Mouse (Mus musculus): ENCODE measurements around the gene Smbd1. TPM values are rescaled to one million over a fixed set of nuclear protein-coding genes. Genes with fewer than 3 reads are reported as not detected.

Smbd1 gene
- polyA plus RNA-seq, 1 experiment from 2014 or later: not detected

DNA sequence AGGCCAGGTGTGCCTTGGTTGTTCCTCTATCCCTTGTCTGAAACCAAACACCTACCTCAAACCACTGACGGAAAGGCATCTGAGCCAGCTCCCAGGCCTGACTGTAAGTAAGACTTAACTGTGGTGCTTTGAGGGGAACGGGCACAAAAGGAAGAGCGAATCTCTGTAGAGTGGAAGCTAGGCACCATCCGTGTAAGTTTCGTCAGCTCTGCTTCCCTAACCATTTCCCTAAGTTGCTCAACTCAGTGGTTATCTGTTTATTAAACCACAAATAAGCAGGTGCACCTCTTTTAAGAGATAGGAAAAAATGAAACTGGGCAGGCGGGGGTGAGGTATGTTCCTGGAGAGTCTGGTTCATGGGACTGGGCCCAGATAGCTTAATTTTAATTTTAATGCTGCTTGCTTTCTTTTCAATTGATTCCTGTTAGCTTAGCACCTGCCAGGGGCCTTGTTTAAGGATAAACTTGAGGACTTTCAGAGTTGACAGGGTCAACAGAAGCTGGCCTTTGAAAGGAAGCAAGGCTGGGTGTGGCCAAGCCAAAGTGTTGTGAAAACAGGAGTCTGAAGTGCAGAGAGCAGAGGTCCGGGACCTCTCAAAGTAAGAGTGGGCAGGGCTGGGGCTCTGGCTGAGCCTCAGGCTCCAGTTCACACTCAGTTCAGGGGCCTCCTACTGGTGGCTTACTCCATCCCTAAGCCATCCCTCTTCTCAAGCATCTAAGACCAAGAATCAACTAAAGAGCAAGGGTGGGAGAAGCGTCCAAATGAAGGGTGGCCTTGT is 2.7 kb downstream of the Smbd1 start:
- no peak overlapping the region for H3K4me2 ChIP-seq (replicated peaks)
- H3K4me1 ChIP-seq: 0 out of 2 replicates have a peak, but pooled peaks cover 5% of the 10 kb centered on the region
- H3K4me3 ChIP-seq: no peak overlapping the region
- H3K9ac ChIP-seq: no peak overlapping the region
- 54% methylated on average over 8 of the region's 8 CpGs for WGBS
- no peaks in the 10 kb centered on the region for H3K9me3 ChIP-seq (replicated peaks)
- H3K36me3 ChIP-seq: no peaks in the 10 kb centered on the region
- ATAC-seq (ENCODE audit: low FRiP score): no peak
- no peak overlapping the region for H3K27ac ChIP-seq
- H3K27me3 ChIP-seq: 0 out of 2 replicates have a peak, but pooled peaks cover 2% of the 10 kb centered on the region

DNA sequence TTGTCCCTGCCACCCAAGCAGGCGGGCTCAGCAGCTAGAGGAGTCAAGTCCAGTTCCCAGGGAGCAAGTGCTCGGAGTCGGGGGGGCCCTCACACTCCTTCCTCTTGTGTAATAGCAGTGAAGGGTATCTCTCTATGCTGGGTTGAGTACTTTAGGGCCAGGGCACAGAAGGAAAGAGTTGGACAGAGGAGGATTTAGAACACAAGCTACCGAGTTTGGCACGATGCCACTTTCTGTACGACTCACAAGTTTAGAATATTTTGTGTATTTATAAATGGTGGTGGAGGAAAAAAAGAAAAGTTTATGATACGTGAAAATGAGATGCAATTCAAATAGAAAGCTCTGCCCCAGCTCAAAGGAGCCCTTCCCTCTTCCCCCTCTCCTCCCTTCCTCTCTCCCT is 5.1 kb downstream of the Smbd1 start:
- Histone ChIP-seq H3K4me1 (0 out of 2 replicates have a peak, but pooled peaks cover 5% of the 10 kb centered on the region), H3K27ac (no peak overlapping the region), H3K9me3 (replicated peaks) (no peaks in the 10 kb centered on the region), H3K27me3 (0 out of 2 replicates have a peak, but pooled peaks cover 2% of the 10 kb centered on the region), H3K4me2 (replicated peaks) (no peak overlapping the region), H3K9ac (no peak overlapping the region), H3K36me3 (no peaks in the 10 kb centered on the region), H3K4me3 (no peak overlapping the region)
- ATAC-seq (ENCODE audit: low FRiP score): no peak
- 88% methylated on average over 7 of the region's 7 CpGs for whole genome bisulfite sequencing

DNA sequence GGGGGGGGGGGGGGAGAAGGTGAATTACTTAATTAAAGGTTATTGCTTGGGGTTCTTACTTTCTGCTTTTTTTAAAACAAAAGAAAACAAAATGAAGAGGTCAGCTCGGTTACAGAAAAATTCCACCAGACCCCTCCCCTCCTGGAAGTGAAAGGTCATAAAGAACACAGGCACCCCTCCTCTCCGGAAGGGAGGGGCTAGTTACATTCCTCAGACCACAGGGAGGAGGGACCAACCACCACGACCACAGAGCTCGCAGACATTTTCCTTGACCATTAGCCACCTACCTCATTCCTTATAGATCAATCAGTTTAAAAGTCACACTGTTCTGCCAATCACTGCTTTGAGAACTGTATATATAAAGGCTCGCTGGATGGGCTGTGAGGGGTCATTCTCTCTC is 6.4 kb downstream of the Smbd1 start:
- H3K9me3 ChIP-seq (replicated peaks): no peaks in the 10 kb centered on the region
- H3K4me3 ChIP-seq: no peak overlapping the region
- no peak for ATAC-seq (ENCODE audit: low FRiP score)
- H3K9ac ChIP-seq: no peak overlapping the region
- H3K27ac ChIP-seq: no peak overlapping the region
- H3K36me3 ChIP-seq: no peaks in the 10 kb centered on the region
- 0 out of 2 replicates have a peak, but pooled peaks cover 5% of the 10 kb centered on the region for H3K4me1 ChIP-seq
- H3K27me3 ChIP-seq: 0 out of 2 replicates have a peak, but pooled peaks cover 2% of the 10 kb centered on the region
- WGBS: 45% methylated on average over 5 of the region's 5 CpGs
- H3K4me2 ChIP-seq (replicated peaks): no peak overlapping the region

DNA sequence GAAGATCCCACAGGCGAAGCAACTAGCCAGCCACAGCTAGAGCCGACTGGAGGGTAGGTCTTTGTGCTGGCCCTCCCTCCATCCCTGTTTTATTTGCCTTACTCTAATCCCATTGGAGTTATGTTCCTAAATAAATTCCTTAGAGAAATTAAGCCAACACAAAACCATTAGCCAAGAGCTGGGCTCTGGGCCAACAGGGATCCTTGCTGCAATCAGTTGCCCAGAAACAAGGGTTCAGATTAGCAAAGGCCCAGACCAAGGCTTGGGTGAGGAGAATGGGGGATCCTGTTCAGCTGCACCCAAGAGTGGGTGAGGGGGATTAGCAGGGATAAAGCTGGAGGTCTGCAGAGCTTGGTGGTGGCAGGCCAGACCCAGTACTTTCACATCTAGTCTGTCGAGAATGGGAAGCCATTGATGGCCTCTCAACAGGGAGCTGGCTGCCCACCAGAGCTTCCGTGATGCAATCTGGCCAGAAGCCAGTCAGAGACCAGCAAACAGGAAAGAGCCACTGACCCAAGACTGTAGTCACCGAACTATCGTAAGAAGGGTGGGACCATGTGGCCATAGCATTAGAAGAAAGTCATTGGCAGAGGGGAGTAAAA is 6.9 kb downstream of the Smbd1 start:
- H3K4me1 ChIP-seq: 0 out of 2 replicates have a peak, but pooled peaks cover 5% of the 10 kb centered on the region
- H3K27me3 ChIP-seq: 0 out of 2 replicates have a peak, but pooled peaks cover 2% of the 10 kb centered on the region
- H3K4me2 ChIP-seq (replicated peaks): no peak overlapping the region
- no peak overlapping the region for H3K4me3 ChIP-seq
- no peak overlapping the region for H3K9ac ChIP-seq
- no peaks in the 10 kb centered on the region for H3K9me3 ChIP-seq (replicated peaks)
- 62% methylated on average over 6 of the region's 6 CpGs for WGBS
- no peak overlapping the region for H3K27ac ChIP-seq
- no peak for ATAC-seq (ENCODE audit: low FRiP score)
- no peaks in the 10 kb centered on the region for H3K36me3 ChIP-seq

DNA sequence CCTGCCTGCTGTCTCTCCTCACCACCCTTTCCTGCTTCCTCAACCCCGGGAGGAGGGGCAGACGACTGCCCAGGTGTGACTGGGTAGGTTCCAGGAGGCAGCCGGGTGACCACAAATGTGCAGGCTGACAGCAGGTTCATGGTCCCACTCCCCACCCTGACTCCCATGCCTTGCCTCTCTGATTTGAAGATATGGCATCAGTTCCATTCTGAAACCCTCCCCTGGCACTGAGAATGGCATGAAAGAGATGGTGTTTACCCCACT is 12.9 kb downstream of the Smbd1 start, which contains the start of gene Muc20:
Gene Muc20, minus strand, starts transcription at position 10 of the 264 bp plus-strand sequence.
- no peaks in the 10 kb centered on the region for H3K36me3 ChIP-seq
- 85% methylated on average over 3 of the region's 3 CpGs for WGBS
- 0 out of 2 replicates have a peak, but pooled peaks cover 4% of the 10 kb centered on the region for H3K4me1 ChIP-seq
- no peak within 1 kb of the TSS for H3K9ac ChIP-seq
- no peak within 1 kb of the TSS for H3K27ac ChIP-seq
- no peak within 1 kb of the TSS for H3K4me3 ChIP-seq
- no peak for ATAC-seq (ENCODE audit: low FRiP score)
- no peaks in the 10 kb centered on the region for H3K9me3 ChIP-seq (replicated peaks)
- H3K27me3 ChIP-seq: no peaks in the 10 kb centered on the region
- no peak within 1 kb of the TSS for H3K4me2 ChIP-seq (replicated peaks)

DNA sequence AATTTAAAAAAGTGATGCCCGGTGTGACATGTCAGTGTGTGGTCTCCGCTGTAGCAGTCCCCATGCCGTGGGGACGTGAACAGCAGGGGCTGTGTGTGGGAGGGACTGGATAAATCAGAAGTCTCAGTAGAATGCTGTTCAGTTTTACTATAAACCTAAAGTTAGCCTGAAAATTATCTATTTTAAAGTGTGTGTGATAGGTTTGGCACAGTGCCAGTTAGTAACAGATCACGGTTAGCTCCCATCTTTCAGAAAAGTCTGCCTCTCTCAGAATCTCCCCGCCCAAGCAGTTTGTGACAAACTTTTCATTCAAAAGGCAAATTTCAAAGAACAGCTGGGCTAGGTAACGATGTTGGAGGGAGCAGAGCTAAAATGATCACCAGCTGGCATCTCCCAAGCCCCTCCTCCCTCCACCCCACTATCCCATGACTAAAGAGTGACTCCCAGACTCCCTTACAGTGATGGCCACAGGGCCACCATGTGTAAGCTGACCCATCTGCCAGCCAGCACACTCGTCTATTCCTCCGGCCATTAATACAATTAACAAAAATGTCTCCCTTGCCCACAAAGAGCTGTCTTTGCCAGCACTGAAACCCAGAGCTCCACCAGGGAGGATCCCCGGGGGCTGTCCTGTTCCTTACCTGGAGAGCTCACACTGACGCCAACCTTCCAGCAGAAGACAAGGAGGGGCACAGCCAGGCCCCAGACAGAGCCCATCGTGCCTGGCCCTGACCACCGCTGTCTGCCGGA is 13.4 kb downstream of the Smbd1 start:
- 66% methylated on average over 14 of the region's 14 CpGs for WGBS
- ATAC-seq (ENCODE audit: low FRiP score): no peak
- H3K27ac ChIP-seq: no peak overlapping the region

DNA sequence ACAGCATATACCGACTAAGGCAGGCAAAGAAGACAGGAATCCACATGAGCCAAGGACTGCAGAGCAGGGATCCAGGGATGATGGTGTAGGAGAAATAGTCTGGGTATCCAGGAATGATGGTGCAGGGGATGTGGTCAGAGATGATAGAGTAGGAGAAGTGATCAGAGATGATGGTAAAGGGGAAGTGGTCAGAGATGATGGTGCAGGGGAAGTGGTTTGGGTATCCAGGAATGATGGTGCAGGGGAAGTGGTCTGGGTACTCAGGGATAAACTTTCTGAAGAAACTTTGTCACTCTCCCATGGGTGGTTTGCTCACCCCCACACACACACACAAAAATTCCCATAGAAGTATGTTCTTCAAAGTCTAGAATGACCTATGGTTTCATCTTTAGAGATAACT is 15.1 kb downstream of the Smbd1 start:
- Histone ChIP-seq H3K36me3 (no peaks in the 10 kb centered on the region), H3K4me2 (replicated peaks) (no peak overlapping the region), H3K27me3 (no peaks in the 10 kb centered on the region), H3K9ac (no peak overlapping the region), H3K9me3 (replicated peaks) (no peaks in the 10 kb centered on the region), H3K4me1 (0 out of 2 replicates have a peak, but pooled peaks cover 4% of the 10 kb centered on the region), H3K27ac (no peak overlapping the region), H3K4me3 (no peak overlapping the region)
- ATAC-seq (ENCODE audit: low FRiP score): no peak
- 90% methylated on average over 1 of the region's 1 CpGs for WGBS

More for the DNA sequence above, 13.4 kb downstream of the Smbd1 start:
- H3K4me1 ChIP-seq: 0 out of 2 replicates have a peak, but pooled peaks cover 4% of the 10 kb centered on the region
- H3K4me3 ChIP-seq: no peak overlapping the region
- H3K9ac ChIP-seq: no peak overlapping the region
- H3K4me2 ChIP-seq (replicated peaks): no peak overlapping the region
- no peaks in the 10 kb centered on the region for H3K9me3 ChIP-seq (replicated peaks)
- H3K36me3 ChIP-seq: no peaks in the 10 kb centered on the region
- H3K27me3 ChIP-seq: no peaks in the 10 kb centered on the region

DNA sequence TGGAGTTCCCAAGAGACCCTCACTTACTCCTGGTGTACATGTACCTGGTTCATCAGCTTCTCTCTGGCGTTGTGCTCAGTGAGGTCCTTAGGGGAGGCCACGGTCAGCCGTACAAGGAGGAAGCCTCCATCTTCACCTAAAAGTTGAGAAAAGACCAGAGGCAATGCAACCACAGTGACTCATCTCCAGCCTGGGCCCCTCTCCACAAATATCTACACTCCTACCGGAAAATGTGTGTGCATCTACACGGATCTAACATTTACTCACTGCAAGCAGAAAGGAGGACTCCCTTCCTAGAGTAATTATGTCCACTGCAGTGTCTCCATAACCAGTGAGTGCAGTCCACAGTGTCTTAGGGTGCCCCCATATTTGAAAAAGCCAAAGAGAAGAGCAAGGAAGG is 20.2 kb downstream of the Smbd1 start:
- no peak overlapping the region for H3K4me2 ChIP-seq (replicated peaks)
- H3K4me3 ChIP-seq: no peak overlapping the region
- H3K9me3 ChIP-seq (replicated peaks): peaks cover 4% of the 10 kb centered on the region; the same call in 1 of the 2 replicates
- H3K27me3 ChIP-seq: no peaks in the 10 kb centered on the region
- ATAC-seq (ENCODE audit: low FRiP score): no peak
- no peaks in the 10 kb centered on the region for H3K4me1 ChIP-seq
- H3K9ac ChIP-seq: no peak overlapping the region
- no peak overlapping the region for H3K27ac ChIP-seq
- 92% methylated on average over 5 of the region's 5 CpGs for WGBS
- no peaks in the 10 kb centered on the region for H3K36me3 ChIP-seq

DNA sequence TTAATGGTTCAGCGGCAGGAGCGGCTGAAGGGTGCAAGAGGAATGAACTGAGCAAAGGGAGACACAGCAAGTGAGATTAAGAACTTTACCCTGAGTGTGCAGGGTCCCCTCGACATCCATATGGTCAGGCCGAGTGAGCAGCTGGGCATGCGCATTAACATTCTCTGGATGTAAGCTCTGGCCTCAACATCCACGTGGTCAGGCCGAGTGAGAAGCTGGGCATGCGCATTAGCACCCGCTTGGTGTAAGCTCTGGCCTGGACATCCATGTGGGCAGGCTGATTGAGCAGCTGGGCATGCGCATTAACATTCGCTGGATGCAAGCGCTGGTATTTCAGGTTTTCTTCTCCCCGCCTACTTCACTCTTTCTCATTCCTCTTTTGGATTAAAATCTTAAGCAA is 25.4 kb downstream of the Smbd1 start:
- Histone ChIP-seq H3K9ac (no peak overlapping the region), H3K4me2 (replicated peaks) (no peak overlapping the region), H3K4me1 (0 out of 2 replicates have a peak, but pooled peaks cover 4% of the 10 kb centered on the region), H3K4me3 (no peak overlapping the region), H3K36me3 (no peaks in the 10 kb centered on the region), H3K27ac (no peak overlapping the region), H3K9me3 (replicated peaks) (peaks cover 4% of the 10 kb centered on the region; the same call in 1 of the 2 replicates), H3K27me3 (no peaks in the 10 kb centered on the region)
- ATAC-seq (ENCODE audit: low FRiP score): 0 out of 2 replicates have a peak, but pooled peaks have one; percentile 50
- WGBS: 66% methylated on average over 13 of the region's 13 CpGs

DNA sequence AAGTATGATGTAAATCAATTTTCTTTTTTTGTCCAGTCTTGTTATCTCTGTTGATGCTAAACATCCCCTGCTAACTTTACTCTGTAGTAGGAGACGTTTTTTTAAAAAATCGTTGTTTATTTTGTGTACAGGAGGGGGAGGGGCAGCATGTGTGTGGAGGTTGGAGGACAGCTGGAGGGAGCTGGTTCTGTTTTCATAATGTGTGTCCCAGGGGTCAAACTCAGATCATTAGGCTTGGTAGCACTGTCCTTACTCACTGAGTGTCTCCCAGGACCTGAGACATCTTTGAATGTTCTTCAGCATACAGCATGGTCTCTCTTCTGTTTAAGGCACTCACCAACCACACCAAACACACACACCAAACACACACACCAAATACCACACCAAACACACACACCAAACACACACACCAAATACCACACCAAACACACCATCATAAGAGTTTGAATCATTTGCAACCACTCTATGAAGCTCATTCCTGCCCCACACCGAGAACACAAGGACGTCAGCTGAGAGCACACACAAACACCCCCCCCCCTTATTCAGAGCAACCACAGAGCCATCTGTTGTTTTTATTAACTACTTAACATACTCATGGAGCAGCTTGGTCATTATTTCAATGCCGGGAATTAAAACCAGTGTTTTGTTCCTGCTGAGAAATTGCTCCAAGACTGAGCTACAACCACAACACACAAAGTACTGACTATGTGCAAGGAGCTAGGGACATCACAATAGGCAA is 26.8 kb downstream of the Smbd1 start:
- Histone ChIP-seq H3K9me3 (replicated peaks) (peaks cover 2% of the 10 kb centered on the region; the same call in 1 of the 2 replicates), H3K9ac (no peak overlapping the region), H3K27me3 (no peaks in the 10 kb centered on the region), H3K4me3 (no peak overlapping the region), H3K27ac (no peak overlapping the region), H3K4me2 (replicated peaks) (no peak overlapping the region), H3K4me1 (0 out of 2 replicates have a peak, but pooled peaks cover 4% of the 10 kb centered on the region), H3K36me3 (no peaks in the 10 kb centered on the region)
- 0 out of 2 replicates have a peak, but pooled peaks have one; percentile 46 for ATAC-seq (ENCODE audit: low FRiP score)
- WGBS: 47% methylated on average over 5 of the region's 5 CpGs

DNA sequence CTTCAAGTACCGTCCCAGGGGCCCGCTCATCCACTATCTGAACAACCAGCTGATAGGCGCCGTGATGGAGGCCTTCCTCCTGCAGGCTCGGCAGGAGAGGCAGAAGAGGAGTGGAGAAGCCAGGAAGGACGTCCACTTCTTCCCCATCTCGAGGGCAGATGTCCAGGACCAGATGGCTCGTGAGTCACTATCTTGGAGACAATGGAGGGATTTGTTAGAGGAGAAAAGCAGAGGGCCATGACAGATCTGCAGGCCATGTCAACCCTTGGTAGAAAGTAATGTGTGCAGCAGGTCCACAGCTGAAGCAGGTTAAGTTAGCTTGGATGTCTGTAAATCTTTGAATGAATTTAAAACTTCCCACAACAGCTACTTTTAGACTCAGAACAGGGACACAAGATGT is 31.3 kb downstream of the Smbd1 start:
- Histone ChIP-seq H3K9me3 (replicated peaks) (no peaks in the 10 kb centered on the region), H3K36me3 (no peaks in the 10 kb centered on the region), H3K4me1 (0 out of 2 replicates have a peak, but pooled peaks cover 4% of the 10 kb centered on the region), H3K4me3 (no peak overlapping the region), H3K27ac (no peak overlapping the region), H3K9ac (no peak overlapping the region), H3K4me2 (replicated peaks) (no peak overlapping the region), H3K27me3 (no peaks in the 10 kb centered on the region)
- ATAC-seq (ENCODE audit: low FRiP score): no peak
- 60% methylated on average over 8 of the region's 8 CpGs for WGBS

All from hindbrain, embryonic 12.5 days (tissue).